ENCODE assay signal across 23 mouse cellular contexts in genomic region chr16:85587573-85588226, GRCm38 (mm10). TPM values are rescaled to one million over a fixed set of nuclear protein-coding genes. Genes with fewer than 3 reads are reported as not detected.
DNase-seq lines count a peak whose midpoint lies in the region; ATAC-seq and TF ChIP-seq lines count a peak whose summit lies in the region.
"Had no signal": no experiment of that assay in that cellular context is flagged by ENCODE, and none has a peak within 500 bp of the region (broad histone marks: within the 10 kb centered on the region; RNA-seq: fewer than 3 reads in every experiment).

No protein-coding gene starts in this region.

- H3K9me3 ChIP-seq in hindbrain, postnatal 0 days (ENCODE audit: low read length): no peaks in the 10 kb centered on the region
- H3K9me3 ChIP-seq in hindbrain, embryonic 14.5 days (ENCODE audit: control insufficient read depth, low read length): no peaks in the 10 kb centered on the region
- no peaks in the 10 kb centered on the region for H3K9me3 ChIP-seq in neural tube, embryonic 13.5 days
- no peaks in the 10 kb centered on the region for H3K9me3 ChIP-seq in neural tube, embryonic 14.5 days (ENCODE audit: control insufficient read depth, low read length)
- no peaks in the 10 kb centered on the region for H3K9me3 ChIP-seq in neural tube, embryonic 15.5 days (replicated peaks)
- no peaks in the 10 kb centered on the region for H3K9me3 ChIP-seq in forebrain, embryonic 16.5 days (ENCODE audit: control insufficient read depth, low read length)

- H3K4me3 ChIP-seq in hindbrain, postnatal 0 days (ENCODE audit: low read length): no peak overlapping the region
- H3K4me3 ChIP-seq in hindbrain, embryonic 14.5 days (replicated peaks; ENCODE audit: low read length): no peak overlapping the region
- no peak overlapping the region for H3K4me3 ChIP-seq in neural tube, embryonic 13.5 days
- no peak overlapping the region for H3K4me3 ChIP-seq in neural tube, embryonic 14.5 days (ENCODE audit: low read depth, low read length)
- H3K4me3 ChIP-seq in neural tube, embryonic 15.5 days (replicated peaks): no peak overlapping the region
- H3K4me3 ChIP-seq in forebrain, embryonic 16.5 days (replicated peaks; ENCODE audit: low read length): no peak overlapping the region

- no peaks in the 10 kb centered on the region for H3K36me3 ChIP-seq in hindbrain, postnatal 0 days (ENCODE audit: insufficient read depth, low read length)
- no peaks in the 10 kb centered on the region for H3K36me3 ChIP-seq in hindbrain, embryonic 14.5 days (replicated peaks; ENCODE audit: control insufficient read depth, insufficient read depth)
- H3K36me3 ChIP-seq in neural tube, embryonic 13.5 days: no peaks in the 10 kb centered on the region
- H3K36me3 ChIP-seq in neural tube, embryonic 14.5 days (ENCODE audit: control insufficient read depth, insufficient read depth, low read length): no peaks in the 10 kb centered on the region
- no peaks in the 10 kb centered on the region for H3K36me3 ChIP-seq in neural tube, embryonic 15.5 days
- H3K36me3 ChIP-seq in forebrain, embryonic 16.5 days (ENCODE audit: control insufficient read depth, insufficient read depth): no peaks in the 10 kb centered on the region
- H3K36me3 ChIP-seq: G1E had no signal

- H3K4me2 ChIP-seq in hindbrain, postnatal 0 days (ENCODE audit: low read depth, low read length): no peak overlapping the region
- H3K4me2 ChIP-seq in hindbrain, embryonic 14.5 days (replicated peaks): no peak overlapping the region
- H3K4me2 ChIP-seq in neural tube, embryonic 13.5 days: no peak overlapping the region
- H3K4me2 ChIP-seq in neural tube, embryonic 14.5 days (ENCODE audit: low read depth, low read length): no peak overlapping the region
- H3K4me2 ChIP-seq in neural tube, embryonic 15.5 days: no peak overlapping the region
- no peak overlapping the region for H3K4me2 ChIP-seq in forebrain, embryonic 16.5 days (ENCODE audit: low read length)

- no peak overlapping the region for H3K9ac ChIP-seq in hindbrain, postnatal 0 days (replicated peaks; ENCODE audit: low read length)
- H3K9ac ChIP-seq in hindbrain, embryonic 14.5 days: no peak overlapping the region
- no peak overlapping the region for H3K9ac ChIP-seq in neural tube, embryonic 13.5 days
- no peak overlapping the region for H3K9ac ChIP-seq in neural tube, embryonic 14.5 days (replicated peaks; ENCODE audit: low read depth, low read length)
- H3K9ac ChIP-seq in neural tube, embryonic 15.5 days (replicated peaks): no peak overlapping the region
- no peak overlapping the region for H3K9ac ChIP-seq in forebrain, embryonic 16.5 days (replicated peaks; ENCODE audit: low read depth, low read length)

- peak; percentile 17 for DNase-seq in hindbrain, postnatal 0 days (ENCODE audit: low spot score)
- no peak for DNase-seq in hindbrain, embryonic 14.5 days (ENCODE audit: low spot score)
- DNase-seq in neural tube, embryonic 10.5 days (ENCODE audit: extremely low spot score, low spot score): no peak
- no peak for DNase-seq in natural killer cell, adult 2 months (ENCODE audit: low spot score in 2 of 2)
- DNase-seq: adrenal gland, adult 2 months; adrenal gland, adult 8-10 months; adrenal gland, postnatal 10 days; adrenal gland, postnatal 14 days; adrenal gland, postnatal 25 days; adrenal gland, postnatal 36 days; B cell, adult 2 months; cerebellum, adult 11 months; cerebellum, adult 11-12 months had no signal

- TF ChIP-seq CTCF in hindbrain, postnatal 0 days (IDR thresholded peaks at IDR 0.05; ENCODE audit: low read depth): no peak

- no peak overlapping the region for H3K27ac ChIP-seq in hindbrain, postnatal 0 days
- H3K27ac ChIP-seq in hindbrain, embryonic 14.5 days: no peak overlapping the region
- H3K27ac ChIP-seq in neural tube, embryonic 13.5 days (replicated peaks): 0 out of 2 replicates have a peak overlapping the region, but pooled peaks have one; percentile 13
- H3K27ac ChIP-seq in neural tube, embryonic 14.5 days (ENCODE audit: low read depth, low read length): no peak overlapping the region
- no peak overlapping the region for H3K27ac ChIP-seq in neural tube, embryonic 15.5 days (replicated peaks)
- H3K27ac ChIP-seq in forebrain, embryonic 16.5 days (ENCODE audit: low read length): no peak overlapping the region

- ATAC-seq in hindbrain, postnatal 0 days: no peak
- ATAC-seq in hindbrain, embryonic 14.5 days (ENCODE audit: low FRiP score): no peak
- ATAC-seq in neural tube, embryonic 13.5 days (ENCODE audit: low read depth): peak; percentile 78
- peak; percentile 60; the same call in 1 of the 2 replicates for ATAC-seq in neural tube, embryonic 14.5 days (ENCODE audit: low read depth)
- peak; percentile 70 for ATAC-seq in neural tube, embryonic 15.5 days (ENCODE audit: low FRiP score)
- no peak for ATAC-seq in forebrain, embryonic 16.5 days
- ATAC-seq: activated CD4-positive, CD25-positive, alpha-beta regulatory T cell, adult 4 months; CD4-positive, CD25-positive, alpha-beta regulatory T cell, adult 4 months; Patski had no signal

- no peaks in the 10 kb centered on the region for H3K4me1 ChIP-seq in hindbrain, postnatal 0 days (ENCODE audit: insufficient read depth, low read length)
- peaks cover 5% of the 10 kb centered on the region for H3K4me1 ChIP-seq in hindbrain, embryonic 14.5 days (replicated peaks; ENCODE audit: control insufficient read depth, insufficient read depth, low read length)
- 0 out of 2 replicates have a peak, but pooled peaks cover 5% of the 10 kb centered on the region for H3K4me1 ChIP-seq in neural tube, embryonic 13.5 days (replicated peaks)
- H3K4me1 ChIP-seq in neural tube, embryonic 14.5 days (ENCODE audit: control insufficient read depth, insufficient read depth, low read length): no peaks in the 10 kb centered on the region
- H3K4me1 ChIP-seq in neural tube, embryonic 15.5 days: peaks cover 6% of the 10 kb centered on the region
- no peaks in the 10 kb centered on the region for H3K4me1 ChIP-seq in forebrain, embryonic 16.5 days (replicated peaks; ENCODE audit: control insufficient read depth, insufficient read depth, low read length)

- H3K27me3 ChIP-seq in hindbrain, postnatal 0 days (ENCODE audit: insufficient read depth, low read length): no peaks in the 10 kb centered on the region
- H3K27me3 ChIP-seq in hindbrain, embryonic 14.5 days (ENCODE audit: control insufficient read depth, insufficient read depth, low read length): no peaks in the 10 kb centered on the region
- no peaks in the 10 kb centered on the region for H3K27me3 ChIP-seq in neural tube, embryonic 13.5 days
- no peaks in the 10 kb centered on the region for H3K27me3 ChIP-seq in neural tube, embryonic 14.5 days (ENCODE audit: control insufficient read depth, insufficient read depth, low read length)
- H3K27me3 ChIP-seq in neural tube, embryonic 15.5 days (replicated peaks): no peaks in the 10 kb centered on the region
- H3K27me3 ChIP-seq in forebrain, embryonic 16.5 days (replicated peaks; ENCODE audit: control insufficient read depth, insufficient read depth, low read length): no peaks in the 10 kb centered on the region
- H3K27me3 ChIP-seq: CH12.LX had no signal

- 75% methylated on average over 4 of the region's 4 CpGs for WGBS in hindbrain, postnatal 0 days
- WGBS in hindbrain, embryonic 14.5 days: 68% methylated on average over 4 of the region's 4 CpGs
- 63% methylated on average over 4 of the region's 4 CpGs for WGBS in neural tube, embryonic 13.5 days
- WGBS in neural tube, embryonic 14.5 days: 59% methylated on average over 4 of the region's 4 CpGs
- 46% methylated on average over 4 of the region's 4 CpGs for WGBS in neural tube, embryonic 15.5 days
- WGBS in forebrain, embryonic 16.5 days: 81% methylated on average over 4 of the region's 4 CpGs

RNA-seq across cellular contexts. Expression of gene Cyyr1, which starts 34.5 kb away (rescaled TPM):
- total RNA-seq in hindbrain, postnatal 0 days (2014; rRNA removed): 1.5 and 2.5 TPM in 2 replicates
- polyA plus RNA-seq in hindbrain, postnatal 0 days (2015; fragmentation: Nextera tagmentation; extraction: Ambion mirVana): 2.0 and 2.2 TPM in 2 replicates
- 2.8 and 3.8 TPM in 2 replicates for polyA plus RNA-seq in hindbrain, embryonic 14.5 days (2014; fragmentation: Nextera tagmentation; extraction: Ambion mirVana)
- 2.8 and 3.2 TPM in 2 replicates for polyA plus RNA-seq in neural tube, embryonic 13.5 days (2015; fragmentation: Nextera tagmentation; extraction: Ambion mirVana)
- polyA plus RNA-seq in neural tube, embryonic 14.5 days (2014; fragmentation: Nextera tagmentation; extraction: Ambion mirVana): 2.4 and 3.6 TPM in 2 replicates
- polyA plus RNA-seq in neural tube, embryonic 15.5 days (2015; fragmentation: Nextera tagmentation; extraction: Ambion mirVana): 2.8 and 3.0 TPM in 2 replicates
- 2.5 and 2.6 TPM in 2 replicates for polyA plus RNA-seq in forebrain, embryonic 16.5 days (2015; fragmentation: Nextera tagmentation; extraction: Ambion mirVana)
- total RNA-seq: CH12.LX, MEL had no signal
- polyA plus RNA-seq: activated CD4-positive, CD25-positive, alpha-beta regulatory T cell, adult 4 months; G1E; Patski had no signal

Comparison
In these comparisons a context has a peak if more than half of its experiments do, and no peak if none do; other contexts are left out.
1. ATAC-seq: peak in neural tube, embryonic 13.5 days (single experiment), neural tube, embryonic 14.5 days (single experiment) and neural tube, embryonic 15.5 days (single experiment); none in hindbrain, postnatal 0 days (single experiment), hindbrain, embryonic 14.5 days (single experiment) and forebrain, embryonic 16.5 days (single experiment).